Mouse (Mus musculus): ENCODE measurements around the gene Nccrp1. TPM values are rescaled to one million over a fixed set of nuclear protein-coding genes. Genes with fewer than 3 reads are reported as not detected.

Nccrp1 gene
- polyA plus RNA-seq, 1 experiment from 2014 or later, result not detected

DNA sequence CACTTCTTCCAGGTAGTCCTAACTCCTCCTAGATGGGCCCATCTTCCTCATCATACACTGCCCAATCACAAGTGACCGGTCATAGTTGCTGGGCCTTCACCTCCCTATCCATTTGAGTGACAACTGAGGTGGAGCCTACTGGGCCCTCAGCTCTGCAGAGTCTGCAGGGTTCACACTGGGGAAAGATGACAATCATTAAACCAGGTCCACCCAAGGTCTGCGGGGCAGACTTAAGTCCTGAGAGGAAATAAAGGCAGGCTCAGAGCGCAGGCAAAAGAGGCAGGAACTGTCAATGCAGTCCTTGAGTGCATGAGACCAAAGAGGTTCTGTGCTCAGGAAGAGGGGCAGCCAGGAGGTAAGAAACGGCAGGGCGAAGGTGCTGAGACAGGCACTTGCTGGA lies 25.6 kb upstream of the Nccrp1 start:
- Histone ChIP-seq H3K27me3 (replicated peaks; ENCODE audit: control insufficient read depth, insufficient read depth, low read length) (no peaks in the 10 kb centered on the region), H3K4me1 (ENCODE audit: control insufficient read depth, insufficient read depth, low read depth, low read length) (peaks cover 21% of the 10 kb centered on the region), H3K9ac (ENCODE audit: low read depth, low read length) (no peak overlapping the region), H3K36me3 (ENCODE audit: control insufficient read depth, insufficient read depth, low read length) (no peaks in the 10 kb centered on the region; the same call in 1 of the 2 replicates), H3K4me2 (ENCODE audit: low read length) (no peak overlapping the region), H3K9me3 (ENCODE audit: control insufficient read depth, low read length) (no peaks in the 10 kb centered on the region), H3K27ac (ENCODE audit: low read depth, low read length) (no peak overlapping the region), H3K4me3 (ENCODE audit: low read length) (no peak overlapping the region)
- no peak for ATAC-seq
- 89% methylated on average over 5 of the region's 5 CpGs for WGBS

DNA sequence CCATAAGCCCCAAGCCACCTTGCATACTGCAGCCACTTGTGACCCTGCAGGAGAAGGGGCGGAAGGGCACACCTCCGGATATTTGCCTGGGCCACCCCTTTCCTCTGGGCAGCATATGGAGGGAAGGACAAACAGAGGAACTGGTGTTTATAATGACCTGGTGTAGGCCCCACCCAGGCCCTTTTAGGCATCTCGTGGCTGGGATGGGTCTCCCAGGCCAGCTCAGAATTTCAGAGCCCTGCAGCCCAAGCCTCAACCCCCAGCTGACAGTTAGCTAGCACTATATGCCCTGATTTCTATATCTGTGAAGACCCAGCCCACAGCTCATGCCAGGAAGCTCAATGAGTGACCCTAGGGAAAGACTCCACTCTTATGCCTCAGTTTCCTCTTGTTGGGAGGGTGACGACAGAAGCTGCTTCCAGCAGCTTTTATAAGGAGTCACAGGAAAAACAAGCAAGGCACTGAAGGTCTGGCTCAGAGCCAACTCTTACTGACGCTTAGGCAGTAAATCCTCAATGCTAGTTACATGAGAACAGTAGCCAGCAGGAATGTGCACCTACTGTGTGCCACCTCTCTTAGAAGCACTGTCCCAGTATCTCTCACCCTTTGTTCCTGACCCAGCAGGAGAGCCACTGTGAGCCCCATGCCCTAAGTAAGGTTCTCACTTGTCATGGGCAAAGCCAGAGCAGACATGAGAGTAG lies 24.1 kb upstream of the Nccrp1 start:
- no peak for ATAC-seq
- Histone ChIP-seq H3K4me2 (ENCODE audit: low read length) (no peak overlapping the region), H3K4me1 (ENCODE audit: control insufficient read depth, insufficient read depth, low read depth, low read length) (peaks cover 15% of the 10 kb centered on the region), H3K27me3 (replicated peaks; ENCODE audit: control insufficient read depth, insufficient read depth, low read length) (no peaks in the 10 kb centered on the region), H3K36me3 (ENCODE audit: control insufficient read depth, insufficient read depth, low read length) (peaks cover 2% of the 10 kb centered on the region), H3K9me3 (ENCODE audit: control insufficient read depth, low read length) (no peaks in the 10 kb centered on the region), H3K4me3 (ENCODE audit: low read length) (no peak overlapping the region), H3K27ac (ENCODE audit: low read depth, low read length) (0 out of 2 replicates have a peak overlapping the region, but pooled peaks have one; percentile 12), H3K9ac (ENCODE audit: low read depth, low read length) (no peak overlapping the region)
- 39% methylated on average over 5 of the region's 5 CpGs for WGBS

DNA sequence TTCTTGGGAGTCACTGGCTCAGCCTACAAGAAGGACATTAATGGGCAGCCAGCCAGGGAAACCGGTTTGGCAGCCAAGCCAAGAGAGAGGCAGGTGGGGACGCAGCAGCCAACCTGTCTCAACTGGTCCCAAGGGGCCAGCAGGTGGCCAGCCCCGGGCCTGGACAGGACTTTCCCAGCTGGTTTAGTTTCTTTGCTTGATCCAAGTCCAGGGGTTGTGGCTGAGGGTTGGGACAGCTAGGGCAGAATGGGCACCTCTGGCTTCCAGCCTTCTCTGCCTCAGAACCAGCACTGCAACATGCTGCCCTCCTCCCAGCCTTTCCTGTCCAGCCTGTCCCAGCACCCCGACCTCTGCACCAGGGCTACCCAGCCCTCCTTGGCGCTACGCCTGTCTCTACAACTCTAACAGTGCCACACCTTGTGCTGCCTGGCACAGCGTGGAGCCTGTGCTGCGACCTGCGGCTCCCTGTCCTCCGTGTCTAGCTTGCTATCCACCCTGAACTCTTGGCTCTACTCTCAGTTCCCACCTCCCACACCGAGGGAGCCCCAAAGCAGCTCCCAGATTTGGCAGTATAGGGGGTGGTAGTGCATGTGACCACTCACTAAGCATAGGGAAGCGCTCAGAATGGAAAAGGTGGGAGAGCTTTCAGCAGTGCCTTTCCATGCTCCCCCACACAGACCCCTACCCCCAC lies 23.4 kb upstream of the Nccrp1 start:
- Histone ChIP-seq H3K36me3 (ENCODE audit: control insufficient read depth, insufficient read depth, low read length) (peaks cover 2% of the 10 kb centered on the region), H3K9ac (ENCODE audit: low read depth, low read length) (0 out of 2 replicates have a peak overlapping the region, but pooled peaks have one; percentile 32), H3K27ac (ENCODE audit: low read depth, low read length) (no peak overlapping the region), H3K4me1 (ENCODE audit: control insufficient read depth, insufficient read depth, low read depth, low read length) (peaks cover 15% of the 10 kb centered on the region), H3K9me3 (ENCODE audit: control insufficient read depth, low read length) (no peaks in the 10 kb centered on the region), H3K4me3 (ENCODE audit: low read length) (no peak overlapping the region), H3K4me2 (ENCODE audit: low read length) (no peak overlapping the region), H3K27me3 (replicated peaks; ENCODE audit: control insufficient read depth, insufficient read depth, low read length) (no peaks in the 10 kb centered on the region)
- 58% methylated on average over 12 of the region's 12 CpGs for WGBS
- no peak for ATAC-seq

DNA sequence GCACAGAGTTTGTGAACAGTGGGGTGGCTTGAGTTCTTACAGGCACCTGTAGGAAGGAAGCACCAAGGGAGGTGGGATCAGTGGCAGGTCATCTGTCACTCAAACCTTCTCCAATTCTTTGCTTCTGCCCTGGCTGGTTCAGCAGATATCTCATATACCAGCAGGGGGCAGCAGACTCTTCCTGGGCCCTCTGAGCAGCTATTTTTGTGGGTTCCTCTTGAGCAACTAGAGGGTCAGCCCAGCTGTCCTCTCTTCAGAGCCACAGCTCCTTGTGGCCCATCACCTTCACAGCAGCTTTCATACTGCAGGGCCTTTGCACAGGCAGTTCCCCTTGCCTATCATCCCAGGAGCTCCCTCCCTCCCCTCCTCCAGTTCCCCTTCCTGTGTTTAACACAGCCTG lies 21.2 kb upstream of the Nccrp1 start:
- no peaks in the 10 kb centered on the region for H3K9me3 ChIP-seq (ENCODE audit: control insufficient read depth, low read length)
- H3K4me2 ChIP-seq (ENCODE audit: low read length), result no peak overlapping the region
- peaks cover 15% of the 10 kb centered on the region for H3K4me1 ChIP-seq (ENCODE audit: control insufficient read depth, insufficient read depth, low read depth, low read length)
- no peak overlapping the region for H3K9ac ChIP-seq (ENCODE audit: low read depth, low read length)
- H3K27me3 ChIP-seq (replicated peaks; ENCODE audit: control insufficient read depth, insufficient read depth, low read length), result no peaks in the 10 kb centered on the region
- ATAC-seq, result no peak
- peaks cover 10% of the 10 kb centered on the region for H3K36me3 ChIP-seq (ENCODE audit: control insufficient read depth, insufficient read depth, low read length)
- no peak overlapping the region for H3K27ac ChIP-seq (ENCODE audit: low read depth, low read length)
- no peak overlapping the region for H3K4me3 ChIP-seq (ENCODE audit: low read length)

DNA sequence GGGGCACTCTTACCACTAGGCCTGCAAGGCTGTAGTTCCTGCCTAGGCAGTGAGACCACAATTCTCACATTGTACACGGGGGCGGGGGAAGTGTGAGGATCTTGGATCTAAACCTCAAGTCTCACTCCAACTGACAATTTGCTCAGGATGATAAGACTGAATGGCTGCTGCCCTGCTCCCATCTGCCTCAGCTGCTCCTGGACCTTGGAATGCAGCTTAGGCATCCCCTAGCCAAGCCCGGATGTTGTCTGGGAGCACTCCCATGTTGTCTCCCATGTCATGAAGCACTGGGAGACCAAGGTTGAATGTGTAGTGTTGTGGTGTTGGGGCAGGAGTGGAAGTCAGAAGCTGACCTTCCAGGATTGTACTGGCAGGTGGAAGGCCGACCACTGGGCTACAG lies 20.5 kb upstream of the Nccrp1 start:
- peaks cover 15% of the 10 kb centered on the region for H3K4me1 ChIP-seq (ENCODE audit: control insufficient read depth, insufficient read depth, low read depth, low read length)
- ATAC-seq, result no peak
- H3K9me3 ChIP-seq (ENCODE audit: control insufficient read depth, low read length), result no peaks in the 10 kb centered on the region
- H3K4me3 ChIP-seq (ENCODE audit: low read length), result no peak overlapping the region
- 90% methylated on average over 4 of the region's 4 CpGs for WGBS
- H3K36me3 ChIP-seq (ENCODE audit: control insufficient read depth, insufficient read depth, low read length), result peaks cover 10% of the 10 kb centered on the region
- no peaks in the 10 kb centered on the region for H3K27me3 ChIP-seq (replicated peaks; ENCODE audit: control insufficient read depth, insufficient read depth, low read length)
- no peak overlapping the region for H3K9ac ChIP-seq (ENCODE audit: low read depth, low read length)
- no peak overlapping the region for H3K4me2 ChIP-seq (ENCODE audit: low read length)
- no peak overlapping the region for H3K27ac ChIP-seq (ENCODE audit: low read depth, low read length)

DNA sequence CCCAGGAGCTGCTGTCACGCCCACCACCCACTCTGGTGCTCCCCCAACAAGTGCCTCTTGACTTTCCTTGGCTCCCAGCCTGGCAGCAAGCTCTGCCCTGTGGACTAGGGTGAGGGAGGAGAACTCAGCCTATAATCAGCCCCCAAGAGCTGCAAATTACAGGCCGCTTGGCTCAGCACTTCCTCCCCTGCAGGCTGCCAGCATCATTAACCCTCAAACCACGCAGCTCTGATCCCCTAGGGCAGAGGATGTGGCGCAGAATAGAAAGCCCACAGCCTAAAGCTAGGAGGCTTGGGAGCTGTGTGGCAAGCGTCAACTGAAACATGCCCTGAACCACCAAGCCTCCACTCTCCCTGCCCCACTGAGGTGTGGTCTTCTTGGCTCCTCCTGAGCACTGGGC lies 18.4 kb upstream of the Nccrp1 start:
- ATAC-seq, result no peak
- peaks cover 13% of the 10 kb centered on the region for H3K36me3 ChIP-seq (ENCODE audit: control insufficient read depth, insufficient read depth, low read length)
- peak overlapping the region; percentile 22; the same call in 1 of the 2 replicates for H3K9ac ChIP-seq (ENCODE audit: low read depth, low read length)
- H3K4me1 ChIP-seq (ENCODE audit: control insufficient read depth, insufficient read depth, low read depth, low read length), result peaks cover 5% of the 10 kb centered on the region
- H3K27me3 ChIP-seq (replicated peaks; ENCODE audit: control insufficient read depth, insufficient read depth, low read length), result no peaks in the 10 kb centered on the region
- no peak overlapping the region for H3K4me3 ChIP-seq (ENCODE audit: low read length)
- WGBS, result 67% methylated on average over 5 of the region's 5 CpGs
- no peak overlapping the region for H3K27ac ChIP-seq (ENCODE audit: low read depth, low read length)
- no peaks in the 10 kb centered on the region for H3K9me3 ChIP-seq (ENCODE audit: control insufficient read depth, low read length)
- no peak overlapping the region for H3K4me2 ChIP-seq (ENCODE audit: low read length)

DNA sequence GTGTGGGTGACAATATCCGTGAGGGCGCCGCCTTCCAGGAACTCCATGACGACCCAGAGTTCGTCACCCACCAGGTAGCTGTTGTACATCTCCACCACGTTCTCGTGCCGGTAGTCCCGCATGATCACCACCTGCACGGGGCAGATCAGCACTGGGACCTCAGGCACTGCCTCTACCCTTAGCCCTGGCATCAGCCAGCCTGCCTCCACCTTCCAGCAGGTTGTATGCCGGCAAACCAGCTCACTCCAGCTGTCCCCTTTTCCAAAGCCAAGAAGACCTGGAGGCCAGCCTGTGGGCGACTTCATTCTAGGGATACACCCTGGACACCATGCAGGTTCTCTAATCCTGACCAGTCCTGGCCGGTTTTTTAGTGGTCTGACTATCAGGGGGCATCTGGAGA lies 15.9 kb upstream of the Nccrp1 start:
- WGBS, result 92% methylated on average over 13 of the region's 13 CpGs
- H3K9me3 ChIP-seq (ENCODE audit: control insufficient read depth, low read length), result no peaks in the 10 kb centered on the region
- no peak for ATAC-seq

DNA sequence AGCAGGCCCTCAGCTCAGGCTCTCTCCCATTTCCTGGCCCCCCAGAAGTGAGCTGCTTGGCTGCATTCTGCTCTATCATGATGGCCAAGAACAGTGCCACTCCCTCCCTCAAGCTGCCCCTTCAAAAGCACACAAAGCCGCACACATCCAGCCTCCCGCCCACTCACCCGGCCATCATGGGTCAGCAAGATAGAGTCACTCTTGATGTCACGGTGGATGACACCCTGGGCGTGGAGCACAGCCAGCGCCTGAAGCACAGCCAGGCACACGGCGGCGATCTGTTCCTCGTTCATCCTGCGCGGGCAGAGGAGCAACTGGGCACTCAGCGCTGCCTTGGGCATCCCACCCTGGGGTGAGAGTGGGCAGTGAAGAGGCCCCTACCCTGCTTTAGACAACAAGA lies 15.3 kb upstream of the Nccrp1 start:
- no peak overlapping the region for H3K9ac ChIP-seq (ENCODE audit: low read depth, low read length)
- no peaks in the 10 kb centered on the region for H3K9me3 ChIP-seq (ENCODE audit: control insufficient read depth, low read length)
- no peak overlapping the region for H3K4me2 ChIP-seq (ENCODE audit: low read length)
- WGBS, result 93% methylated on average over 13 of the region's 13 CpGs
- H3K27ac ChIP-seq (ENCODE audit: low read depth, low read length), result no peak overlapping the region
- no peaks in the 10 kb centered on the region for H3K27me3 ChIP-seq (replicated peaks; ENCODE audit: control insufficient read depth, insufficient read depth, low read length)
- peaks cover 20% of the 10 kb centered on the region; the same call in 1 of the 2 replicates for H3K36me3 ChIP-seq (ENCODE audit: control insufficient read depth, insufficient read depth, low read length)
- no peak for ATAC-seq
- H3K4me3 ChIP-seq (ENCODE audit: low read length), result no peak overlapping the region
- H3K4me1 ChIP-seq (ENCODE audit: control insufficient read depth, insufficient read depth, low read depth, low read length), result no peaks in the 10 kb centered on the region

More for the DNA sequence above, 15.9 kb upstream of the Nccrp1 start:
- H3K4me2 ChIP-seq (ENCODE audit: low read length), result no peak overlapping the region
- H3K9ac ChIP-seq (ENCODE audit: low read depth, low read length), result no peak overlapping the region
- H3K27ac ChIP-seq (ENCODE audit: low read depth, low read length), result no peak overlapping the region
- no peak overlapping the region for H3K4me3 ChIP-seq (ENCODE audit: low read length)
- no peaks in the 10 kb centered on the region for H3K27me3 ChIP-seq (replicated peaks; ENCODE audit: control insufficient read depth, insufficient read depth, low read length)
- peaks cover 22% of the 10 kb centered on the region for H3K36me3 ChIP-seq (ENCODE audit: control insufficient read depth, insufficient read depth, low read length)
- no peaks in the 10 kb centered on the region for H3K4me1 ChIP-seq (ENCODE audit: control insufficient read depth, insufficient read depth, low read depth, low read length)

DNA sequence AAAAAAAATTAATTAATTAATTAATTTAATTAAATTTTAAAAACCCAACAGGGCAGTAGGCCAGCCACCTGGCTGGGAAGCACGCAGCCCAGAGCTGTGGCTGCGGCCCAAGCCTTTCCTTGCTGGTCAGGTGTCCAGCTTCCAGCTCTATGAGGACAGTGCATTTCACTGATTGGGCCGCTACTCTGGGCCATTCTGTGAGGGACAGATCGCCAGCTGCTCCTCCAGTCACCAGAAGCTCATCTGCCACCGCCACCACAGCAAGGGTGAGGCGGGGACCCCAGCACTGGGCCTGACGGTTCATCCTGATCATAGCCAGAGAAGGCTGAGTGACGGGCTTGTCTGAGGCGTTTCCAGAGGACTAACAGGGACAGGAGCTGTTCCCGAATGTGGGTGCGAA lies 14.9 kb upstream of the Nccrp1 start:
- Histone ChIP-seq H3K9ac (ENCODE audit: low read depth, low read length) (no peak overlapping the region), H3K4me2 (ENCODE audit: low read length) (no peak overlapping the region), H3K4me3 (ENCODE audit: low read length) (no peak overlapping the region), H3K27ac (ENCODE audit: low read depth, low read length) (no peak overlapping the region), H3K4me1 (ENCODE audit: control insufficient read depth, insufficient read depth, low read depth, low read length) (no peaks in the 10 kb centered on the region), H3K9me3 (ENCODE audit: control insufficient read depth, low read length) (no peaks in the 10 kb centered on the region), H3K27me3 (replicated peaks; ENCODE audit: control insufficient read depth, insufficient read depth, low read length) (no peaks in the 10 kb centered on the region), H3K36me3 (ENCODE audit: control insufficient read depth, insufficient read depth, low read length) (peaks cover 20% of the 10 kb centered on the region; the same call in 1 of the 2 replicates)
- WGBS, result 89% methylated on average over 11 of the region's 11 CpGs
- no peak for ATAC-seq
